Mouse (Mus musculus): ENCODE data around the gene Iapp. TPM values are rescaled to one million over a fixed set of nuclear protein-coding genes. Genes with fewer than 3 reads are reported as not detected.

Iapp gene
- not detected for polyA plus RNA-seq (2014; fragmentation: Illumina TruSeq; extraction: RNeasy Lipid Tissue Mini Kit (QIAGEN cat#74804); ENCODE audit: low read depth, low replicate concordance)

GRCm38 (mm10) chr6:142298098-142298497, at the start of gene Iapp:
Gene Iapp, plus strand, starts transcription at chr6:142298423.

GRCm38 (mm10) chr6:142322881-142323280, 24.7 kb downstream of the Iapp start, which contains the start of gene Slco1a5:
Gene Slco1a5, minus strand, starts transcription at chr6:142322981.

GRCm38 (mm10) chr6:142345440-142346038, 47.3 kb downstream of the Iapp start, which contains the start of gene Pyroxd1:
Gene Pyroxd1, plus strand, starts transcription at chr6:142345654.

Other genes with a start within 250 kb of the Iapp start
- gene Slco1a6, start 89.9 kb upstream of the Iapp start, polyA plus RNA-seq (2014; fragmentation: Illumina TruSeq; extraction: RNeasy Lipid Tissue Mini Kit (QIAGEN cat#74804); ENCODE audit: low read depth, low replicate concordance): not detected
- 0.47 TPM for gene Slco1a5, start 24.6 kb downstream of the Iapp start, polyA plus RNA-seq (2014; fragmentation: Illumina TruSeq; extraction: RNeasy Lipid Tissue Mini Kit (QIAGEN cat#74804); ENCODE audit: low read depth, low replicate concordance)
- gene Pyroxd1, start 47.2 kb downstream of the Iapp start, polyA plus RNA-seq (2014; fragmentation: Illumina TruSeq; extraction: RNeasy Lipid Tissue Mini Kit (QIAGEN cat#74804); ENCODE audit: low read depth, low replicate concordance): 89.0 TPM
- gene Recql, start 88.7 kb downstream of the Iapp start, polyA plus RNA-seq (2014; fragmentation: Illumina TruSeq; extraction: RNeasy Lipid Tissue Mini Kit (QIAGEN cat#74804); ENCODE audit: low read depth, low replicate concordance): 18.7 TPM
- 61.1 TPM for gene Golt1b, start 88.8 kb downstream of the Iapp start, polyA plus RNA-seq (2014; fragmentation: Illumina TruSeq; extraction: RNeasy Lipid Tissue Mini Kit (QIAGEN cat#74804); ENCODE audit: low read depth, low replicate concordance)
- 0.32 TPM for gene Spx, start 115.0 kb downstream of the Iapp start, polyA plus RNA-seq (2014; fragmentation: Illumina TruSeq; extraction: RNeasy Lipid Tissue Mini Kit (QIAGEN cat#74804); ENCODE audit: low read depth, low replicate concordance)
- gene Gys2, start 174.7 kb downstream of the Iapp start, polyA plus RNA-seq (2014; fragmentation: Illumina TruSeq; extraction: RNeasy Lipid Tissue Mini Kit (QIAGEN cat#74804); ENCODE audit: low read depth, low replicate concordance): 0.16 TPM
- gene Ldhb, start 209.5 kb downstream of the Iapp start, polyA plus RNA-seq (2014; fragmentation: Illumina TruSeq; extraction: RNeasy Lipid Tissue Mini Kit (QIAGEN cat#74804); ENCODE audit: low read depth, low replicate concordance): 10.8 TPM